Mouse (Mus musculus) mature B cell (primary cell): ENCODE data around the gene Tmem40.

Experiments used
- in situ Hi-C: fragments of 300-500 bp; cut with MboI; formaldehyde crosslinking; loops from 2 replicates; pipeline ENCODE4 v1.14.3; 2019

Gene Tmem40

DNA sequence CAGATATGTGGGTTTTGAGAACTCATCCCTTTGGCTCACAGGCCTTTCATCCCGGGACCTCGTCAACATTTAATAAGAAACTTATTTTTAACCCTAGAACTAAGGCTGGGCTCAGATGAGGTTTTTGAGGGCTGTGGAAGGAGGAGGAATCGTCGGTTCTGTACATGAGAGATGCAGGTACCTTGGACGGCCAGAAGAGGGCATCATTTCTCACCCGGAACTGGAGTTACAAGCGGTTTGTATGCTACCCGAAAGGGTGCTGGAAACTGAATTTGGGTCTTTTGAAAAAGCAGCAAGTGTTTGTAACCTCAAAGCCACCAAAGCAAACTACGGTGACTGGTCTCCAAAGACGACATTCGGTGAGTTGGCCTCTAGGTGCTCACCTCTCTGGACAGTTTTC, 60.9 kb downstream of the Tmem40 start:
- in situ Hi-C loops, result no loop called here

DNA sequence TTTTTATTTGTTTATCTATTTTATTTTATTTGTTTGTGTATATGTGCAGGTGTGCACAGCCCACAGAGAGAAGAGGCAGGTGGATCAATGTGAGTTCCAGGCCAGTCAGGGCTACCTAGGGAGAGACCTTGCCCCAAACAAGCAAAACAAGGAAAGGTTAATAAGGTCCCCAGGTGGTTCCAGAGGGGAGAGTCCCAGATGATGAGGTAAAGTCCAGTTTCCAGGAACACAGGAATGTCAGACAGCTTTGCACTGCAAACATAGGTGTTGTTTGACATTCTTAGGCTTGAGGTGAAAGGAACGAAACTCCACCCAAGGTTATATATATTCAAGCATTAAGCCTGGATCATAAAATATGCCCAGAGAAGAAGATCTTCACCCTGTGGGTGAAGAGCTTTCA, 61.4 kb downstream of the Tmem40 start:
- in situ Hi-C loops, result no loop called here

DNA sequence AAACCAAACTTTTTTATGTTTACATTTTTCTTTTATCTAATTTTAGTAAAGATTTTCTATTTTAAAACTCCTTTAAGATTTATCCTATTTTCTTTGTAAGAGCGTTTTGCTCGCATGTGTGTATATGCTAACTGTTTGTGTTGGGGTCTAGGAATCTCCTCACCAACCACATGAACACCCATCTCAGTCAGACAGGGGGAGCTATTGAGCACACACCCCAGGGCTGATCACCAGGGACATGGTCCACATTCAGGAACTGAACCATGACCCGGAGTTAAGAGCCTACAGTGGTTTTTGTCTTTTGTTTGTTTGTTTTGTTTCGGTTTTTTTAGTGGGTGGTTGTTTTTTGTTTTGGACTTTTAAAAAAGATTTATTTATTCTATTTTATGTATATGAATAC, 63.5 kb downstream of the Tmem40 start:
- in situ Hi-C loops, result no loop called here

DNA sequence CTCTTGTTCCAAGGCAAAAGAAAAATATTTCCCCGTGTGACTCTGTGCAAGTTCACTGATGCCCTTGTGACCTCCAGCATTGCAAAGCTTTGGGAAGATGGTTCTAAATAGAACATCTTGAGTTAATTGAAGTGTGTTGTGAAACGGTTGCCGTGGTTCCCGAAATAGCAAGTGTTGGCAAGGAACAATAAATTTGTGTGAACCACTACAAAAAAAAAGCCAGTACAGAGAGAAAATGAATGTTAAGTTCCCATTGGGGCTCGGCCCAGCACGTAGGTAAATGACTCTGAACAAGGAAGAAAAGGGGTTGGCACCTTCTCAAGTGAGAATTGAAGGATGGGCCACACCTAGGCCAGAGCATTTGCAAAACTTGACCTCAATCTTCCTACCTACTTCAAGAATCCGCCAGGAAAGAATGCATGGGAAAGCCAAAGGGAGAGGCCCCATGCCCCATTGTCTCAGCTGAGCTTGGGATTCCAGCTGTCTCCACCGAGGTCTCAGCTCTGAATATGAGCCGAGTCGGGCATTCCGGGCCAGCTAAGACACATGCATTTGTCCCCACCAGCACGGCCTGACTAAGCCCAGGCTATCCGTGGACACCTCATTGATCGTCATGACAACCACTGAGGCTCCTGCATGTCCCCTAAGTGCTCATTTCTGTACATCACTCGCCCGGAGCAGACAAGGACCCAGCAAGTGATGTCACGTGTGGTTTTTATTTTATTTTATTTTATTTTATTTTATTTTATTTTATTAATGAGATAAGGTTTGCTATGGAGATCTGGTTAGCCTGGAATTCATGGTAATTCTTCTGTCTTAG, 64.3 kb downstream of the Tmem40 start:
- in situ Hi-C loops, result no loop called here

DNA sequence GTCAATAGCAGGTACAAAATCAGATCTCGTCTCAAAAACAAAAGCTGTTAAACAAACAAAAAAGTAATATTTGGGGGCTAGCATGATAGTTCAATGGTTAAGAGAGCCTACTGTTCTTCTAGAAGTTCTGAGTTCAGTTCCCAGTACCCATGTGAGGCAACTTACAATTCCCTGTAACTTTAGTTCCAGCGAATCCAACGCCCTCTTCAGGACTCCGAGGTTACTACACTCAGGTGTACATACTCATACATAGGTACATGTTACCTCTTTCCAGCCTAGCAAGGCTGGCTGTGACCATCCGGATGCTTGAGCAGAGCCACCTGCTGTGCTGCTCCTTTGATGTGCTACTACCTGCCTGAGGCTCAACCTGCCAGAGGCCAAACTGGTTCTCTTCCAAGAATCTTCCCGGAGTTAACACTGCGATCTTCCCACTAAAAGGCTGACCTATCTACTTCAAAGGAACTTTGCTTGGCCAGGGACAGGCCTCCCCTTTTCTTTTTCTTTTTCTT, 65.4 kb downstream of the Tmem40 start:
- in situ Hi-C loops, result no loop called here

DNA sequence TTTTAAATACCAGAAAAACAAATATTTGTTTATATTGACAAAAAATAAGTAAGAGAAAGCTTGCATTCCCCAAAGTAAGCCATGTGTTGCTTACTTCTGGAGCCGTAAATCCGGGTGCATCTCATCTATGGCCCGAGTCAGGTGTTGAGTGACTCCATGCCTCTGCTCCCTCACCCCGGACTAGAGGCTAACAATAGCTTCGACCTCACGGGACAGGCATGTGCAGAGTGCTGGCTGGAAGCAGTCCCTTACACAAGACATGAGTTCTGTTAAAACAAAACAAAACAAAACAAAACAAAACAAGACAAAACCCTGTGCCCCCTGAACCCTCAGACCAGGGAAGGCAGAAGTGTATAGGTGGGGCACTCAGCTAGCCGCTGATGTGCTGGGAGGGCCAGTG, 67.1 kb downstream of the Tmem40 start:
- in situ Hi-C loops, result no loop called here

DNA sequence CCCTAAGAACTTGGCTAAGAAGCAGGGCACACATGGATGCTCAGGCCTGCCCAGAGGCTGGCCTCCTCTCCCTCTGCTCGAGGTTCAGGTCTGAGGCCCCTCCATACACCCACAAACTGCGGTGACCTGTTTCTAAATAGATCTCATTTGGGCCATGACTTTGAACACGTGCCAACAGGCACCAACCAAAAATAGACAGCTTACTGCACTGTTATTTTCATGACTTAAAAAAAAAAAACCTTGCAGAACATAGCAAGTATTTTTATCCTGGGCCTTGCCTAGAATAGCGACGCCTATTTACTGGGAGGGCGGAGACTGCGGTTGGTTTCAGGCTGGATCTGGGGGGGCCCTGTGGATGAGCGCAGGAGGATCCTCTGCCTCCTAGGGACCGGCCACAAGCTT, 67.8 kb downstream of the Tmem40 start:
- in situ Hi-C loops, result no loop called here

DNA sequence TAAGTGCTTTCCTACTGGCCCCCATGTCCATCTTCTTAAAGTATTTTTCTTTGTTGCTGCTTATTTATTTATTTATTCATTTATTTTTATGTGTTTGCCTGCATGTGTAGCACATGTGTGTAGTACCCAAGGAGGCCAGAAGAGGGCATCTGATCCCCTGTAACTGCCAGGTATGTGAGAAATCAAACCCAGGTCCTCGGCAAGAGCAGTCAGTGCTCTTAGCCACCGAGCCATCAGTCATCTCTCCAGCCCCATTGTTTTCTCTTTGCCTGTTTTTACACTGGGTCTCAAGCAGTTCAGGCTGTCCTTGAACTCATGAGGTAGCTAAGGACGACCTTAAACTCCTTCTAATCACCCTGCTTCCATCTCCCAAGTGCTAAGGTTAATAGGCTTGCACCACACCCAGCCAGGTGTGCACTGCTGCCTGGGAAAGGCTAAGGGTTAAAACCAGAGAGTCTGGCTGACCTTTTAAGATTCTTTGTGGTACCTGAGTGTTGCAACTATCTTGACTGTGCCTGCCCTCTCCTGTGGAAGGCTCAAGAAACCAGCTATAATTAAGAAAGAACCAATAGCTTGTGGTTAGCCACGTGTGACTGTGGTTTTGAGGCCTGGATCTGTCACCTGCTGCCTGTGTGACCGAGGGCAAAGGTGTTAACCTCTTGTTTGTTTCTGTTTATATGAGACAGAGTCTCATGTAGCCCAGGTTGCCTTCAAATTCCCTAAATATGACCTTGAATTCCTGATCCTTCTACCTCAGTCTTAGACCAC, 69.1 kb downstream of the Tmem40 start:
- in situ Hi-C loops, result no loop called here

DNA sequence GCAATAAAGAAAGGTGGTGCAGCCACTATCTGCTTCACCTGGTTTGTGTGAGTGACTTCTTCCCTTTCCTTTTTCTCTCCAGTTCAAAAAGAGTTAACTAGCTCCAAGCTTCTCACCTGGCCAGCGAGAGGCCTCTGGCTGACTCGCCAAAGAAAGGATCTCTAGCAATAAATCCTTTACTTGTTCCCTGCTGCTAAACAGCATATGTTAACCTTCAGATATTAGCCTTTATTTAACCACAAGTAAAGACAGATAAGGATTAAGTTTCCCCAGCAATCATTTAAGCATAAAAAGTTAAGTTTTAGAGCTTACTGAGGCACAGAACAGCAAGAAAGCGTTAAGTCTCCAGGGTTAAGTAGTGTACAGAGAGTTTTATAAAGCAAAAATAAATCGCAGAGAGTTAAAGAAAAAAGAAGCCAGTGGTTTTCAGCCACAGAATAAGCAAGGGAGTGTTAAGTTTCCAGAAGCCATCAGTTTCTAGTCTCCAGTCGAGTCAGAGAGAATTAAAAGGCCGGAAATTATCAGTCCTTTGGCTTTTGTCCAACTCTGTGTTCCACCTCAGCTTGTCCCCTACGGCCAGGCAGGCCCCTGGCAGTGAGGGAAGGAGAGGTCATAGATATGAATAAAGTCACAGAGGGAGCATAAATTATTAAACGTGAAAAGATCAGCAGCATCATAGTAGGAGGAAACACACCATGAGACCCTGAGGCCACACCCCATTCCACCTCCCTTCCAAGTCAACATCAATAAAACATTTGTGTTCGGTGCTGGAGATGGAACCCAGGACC, 69.9 kb downstream of the Tmem40 start:
- in situ Hi-C loops, result no loop called here

DNA sequence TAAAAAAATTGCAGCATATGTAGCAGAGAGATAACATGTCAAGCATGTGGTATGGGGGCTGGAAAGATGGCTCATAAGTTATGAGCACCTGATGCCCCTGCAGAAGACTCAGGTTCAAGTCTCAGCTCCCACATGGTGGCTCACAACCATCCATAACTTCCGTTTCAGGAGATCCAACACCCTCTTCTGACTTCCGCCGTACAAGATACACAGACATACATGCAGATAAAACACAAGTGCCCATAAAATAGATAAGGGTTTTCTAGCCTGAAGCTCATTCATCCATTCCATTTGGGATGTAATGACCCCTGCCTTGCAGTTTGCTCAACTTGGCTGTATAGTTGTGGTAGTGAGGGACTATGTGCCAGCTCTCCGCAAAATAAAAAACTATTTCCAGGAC, 72.1 kb downstream of the Tmem40 start:
- in situ Hi-C loops, result no loop called here

DNA sequence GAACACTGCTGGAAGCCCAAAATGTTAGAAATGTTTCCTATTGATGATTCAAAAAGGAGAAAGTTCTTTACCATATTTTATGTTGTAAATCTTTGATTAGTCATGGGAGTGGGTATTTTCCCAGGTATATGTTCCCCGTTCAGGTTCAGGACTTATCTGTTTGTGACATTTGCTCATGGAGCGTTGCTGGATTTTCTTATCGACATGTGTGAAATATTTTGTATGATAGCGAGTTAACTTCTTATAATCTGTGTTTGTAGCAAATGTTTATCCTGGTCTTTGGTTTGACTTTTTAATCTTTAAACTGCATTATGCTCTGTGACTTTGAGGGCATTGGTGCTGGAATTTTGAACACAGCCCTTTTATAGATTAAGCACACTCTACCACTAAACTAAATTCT, 73.6 kb downstream of the Tmem40 start:
- in situ Hi-C loops, result no loop called here

DNA sequence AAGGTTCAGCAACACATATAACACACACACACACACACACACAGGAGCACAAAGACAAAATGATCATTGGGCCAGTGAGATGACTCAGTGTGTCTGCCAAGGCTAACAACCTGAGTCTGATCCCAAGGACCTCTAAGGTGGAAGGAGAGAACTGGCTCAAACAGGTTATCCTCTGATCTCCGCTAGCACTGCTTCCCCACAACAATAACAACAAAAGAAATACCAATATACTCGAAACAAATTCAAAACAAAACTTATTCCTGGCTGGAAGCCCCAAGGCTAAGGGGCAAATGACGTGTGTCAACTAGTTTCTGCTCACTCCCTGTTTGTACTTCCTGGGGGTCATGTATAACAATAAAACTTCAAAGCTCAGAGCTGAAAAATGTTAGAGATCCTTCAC, 74.5 kb downstream of the Tmem40 start:
- in situ Hi-C loops, result no loop called here

DNA sequence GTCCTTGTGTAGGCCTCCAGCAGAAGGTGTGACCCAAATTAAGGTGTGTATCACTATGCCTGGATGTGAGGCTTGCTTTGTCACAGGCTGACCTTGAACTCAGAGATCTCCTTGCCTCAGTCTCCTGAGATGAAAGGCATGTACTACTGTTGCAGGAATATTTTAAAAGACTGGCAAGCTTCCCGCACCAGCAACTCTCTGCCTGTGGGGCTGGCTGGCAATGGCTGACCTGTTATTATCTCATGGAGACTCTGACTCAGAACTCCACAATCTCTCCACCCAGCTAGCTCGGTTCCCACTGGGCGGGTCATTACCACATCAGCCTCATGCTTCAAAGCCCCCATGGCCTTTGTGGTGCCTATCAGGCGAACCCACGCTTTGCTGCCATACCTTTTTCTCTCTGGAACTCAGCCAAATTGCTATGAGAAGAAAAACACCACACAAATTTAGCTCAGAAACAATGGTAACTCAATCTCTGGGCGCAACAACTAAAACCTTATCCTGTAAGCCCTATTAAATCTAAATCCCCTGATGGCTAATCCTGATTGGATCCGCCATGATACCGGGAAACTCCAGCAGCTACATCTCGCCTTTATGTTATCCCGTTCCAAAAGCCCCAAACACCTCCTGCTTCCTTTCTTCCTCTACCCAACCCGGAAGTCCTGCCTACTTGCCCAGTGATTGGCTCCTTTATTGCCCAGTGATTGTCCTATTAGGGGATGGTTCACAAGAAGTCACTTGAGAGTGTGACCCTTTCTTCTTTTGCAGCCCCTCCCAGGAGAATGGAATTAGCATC, 77.2 kb downstream of the Tmem40 start:
- in situ Hi-C loops, result no loop called here

DNA sequence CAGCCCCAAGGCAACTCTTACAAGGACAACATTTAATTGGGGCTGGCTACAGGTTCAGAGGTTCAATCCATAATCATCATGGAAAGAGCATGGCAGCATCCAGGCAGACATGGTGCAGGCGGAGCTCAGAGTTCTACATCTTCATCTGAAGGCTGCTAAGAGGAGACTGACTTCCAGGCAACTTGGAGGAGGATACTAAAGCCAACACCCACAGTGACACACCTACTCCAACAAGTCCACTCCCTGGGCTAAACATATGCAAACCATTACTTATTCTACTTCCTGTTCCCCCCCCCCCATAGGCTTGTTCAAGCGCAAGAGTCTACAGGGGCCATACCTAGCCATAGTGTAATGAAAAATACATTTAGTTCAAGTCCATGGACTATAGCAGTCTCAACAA, 77.9 kb downstream of the Tmem40 start:
- in situ Hi-C loops, result no loop called here

DNA sequence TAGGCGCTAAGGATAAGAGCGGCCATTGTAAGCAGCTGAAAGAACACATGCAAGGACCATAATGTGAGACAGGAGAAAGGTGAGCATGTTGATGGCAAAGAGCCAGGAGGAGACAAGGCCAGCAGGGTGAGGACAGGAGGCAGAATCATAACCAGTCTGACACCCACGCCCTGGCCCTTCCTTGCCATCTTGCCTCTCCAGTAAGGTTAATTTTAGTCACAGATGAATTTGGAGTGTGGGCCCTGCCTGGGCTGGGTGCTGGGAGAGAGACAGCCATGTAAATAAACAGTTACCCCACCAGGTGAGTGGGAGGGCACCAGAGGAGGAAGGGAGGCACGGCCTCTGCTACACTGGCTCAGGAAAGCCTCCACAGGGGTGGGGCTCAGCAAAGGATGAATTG, 81.1 kb downstream of the Tmem40 start:
- in situ Hi-C loops, result no loop called here
